Mouse (Mus musculus) heart, embryonic 11.5 days (tissue): Measurements from ENCODE around the gene Lsamp. TPM values are rescaled to one million over a fixed set of nuclear protein-coding genes. Genes with fewer than 3 reads are reported as not detected.

ENCODE experiments used
- ATAC-seq: fragments of 200-750 bp; cut with Nextera tagmentation; replicated peaks from 2 replicates; pipeline ENCODE4 v1.8.0; 2017; ENCODE audit warnings: moderate library complexity; ENCODE audit not compliant: insufficient number of reproducible peaks, low FRiP score, low TSS enrichment
- H3K27ac ChIP-seq: fragments of 300-500 bp; sonication (generic); 2 replicates; pipeline ENCODE4 v1.5.1; 2014; ENCODE audit warnings: mild to moderate bottlenecking, low read depth, low read length
- H3K27me3 ChIP-seq: fragments of 300-500 bp; sonication (generic); 2 replicates; pipeline ENCODE4 v1.6.1; 2014; ENCODE audit warnings: mild to moderate bottlenecking, low read length, mixed read lengths; ENCODE audit not compliant: control insufficient read depth, insufficient read depth
- H3K36me3 ChIP-seq: fragments of 300-500 bp; sonication (generic); 2 replicates; pipeline ENCODE4 v1.6.1; 2014; ENCODE audit warnings: mild to moderate bottlenecking, low read length, moderate library complexity, mixed read lengths; ENCODE audit not compliant: control insufficient read depth, insufficient read depth
- H3K4me1 ChIP-seq: fragments of 300-500 bp; sonication (generic); 2 replicates; pipeline ENCODE4 v1.6.1; 2014; ENCODE audit warnings: low read length; ENCODE audit not compliant: control insufficient read depth, insufficient read depth
- H3K4me2 ChIP-seq: fragments of 300-500 bp; sonication (generic); 2 replicates; pipeline ENCODE4 v1.6.1; 2014; ENCODE audit warnings: mild to moderate bottlenecking, moderate library complexity
- H3K4me3 ChIP-seq: fragments of 300-500 bp; sonication (generic); 2 replicates; pipeline ENCODE4 v1.5.1; 2014; ENCODE audit warnings: low read depth, low read length
- H3K9ac ChIP-seq: fragments of 300-500 bp; sonication (generic); 2 replicates; pipeline ENCODE4 v1.6.1; 2014; ENCODE audit warnings: mild to moderate bottlenecking, low read depth, low read length, moderate library complexity
- H3K9me3 ChIP-seq: fragments of 300-500 bp; sonication (generic); replicated peaks from 2 replicates; pipeline ENCODE4 v1.6.1; 2016; ENCODE audit warnings: low read length; ENCODE audit not compliant: control insufficient read depth
- WGBS: fragments of 180-500 bp; shearing (Covaris S2); extraction: QIAGEN DNeasy Blood & Tissue Kit; methylation state at CpG from one replicate; pipeline ENCODE4 v1.1.7; 2014; ENCODE audit not compliant: insufficient replicate concordance; 5-methylcytosine and 5-hydroxymethylcytosine counted together
- polyA plus RNA-seq: library from polyadenylated mRNA; unstranded; fragments of >200 nt; fragmentation: Nextera tagmentation; extraction: Ambion mirVana; gene quantifications from 2 replicates; pipeline ENCODE4 v1.2.1, GENCODE M21; 2014

Lsamp gene
- polyA plus RNA-seq, 1 experiment from 2014 or later: 1.2 TPM

GRCm38 (mm10) chr16:41701790-41702428 is 1717.7 kb downstream of the Lsamp start:
- no peak overlapping the region for H3K27ac ChIP-seq
- no peaks in the 10 kb centered on the region for H3K36me3 ChIP-seq
- H3K4me1 ChIP-seq: no peaks in the 10 kb centered on the region
- no peak for ATAC-seq
- no peaks in the 10 kb centered on the region for H3K27me3 ChIP-seq
- no peaks in the 10 kb centered on the region for H3K9me3 ChIP-seq
- H3K9ac ChIP-seq: no peak overlapping the region
- WGBS: 83% methylated on average over 5 of the region's 5 CpGs
- H3K4me3 ChIP-seq: no peak overlapping the region
- H3K4me2 ChIP-seq: no peak overlapping the region

GRCm38 (mm10) chr16:41728900-41729585 is 1744.9 kb downstream of the Lsamp start:
- H3K9me3 ChIP-seq: no peaks in the 10 kb centered on the region
- ATAC-seq: no peak
- no peak overlapping the region for H3K4me2 ChIP-seq
- WGBS: 87% methylated on average over 9 of the region's 9 CpGs
- H3K9ac ChIP-seq: no peak overlapping the region
- no peak overlapping the region for H3K27ac ChIP-seq
- H3K36me3 ChIP-seq: no peaks in the 10 kb centered on the region
- no peaks in the 10 kb centered on the region for H3K27me3 ChIP-seq
- H3K4me1 ChIP-seq: no peaks in the 10 kb centered on the region
- H3K4me3 ChIP-seq: no peak overlapping the region

GRCm38 (mm10) chr16:41729911-41730310 is 1745.8 kb downstream of the Lsamp start:
- Histone ChIP-seq H3K27me3 (no peaks in the 10 kb centered on the region), H3K36me3 (no peaks in the 10 kb centered on the region), H3K27ac (no peak overlapping the region), H3K4me3 (no peak overlapping the region), H3K4me2 (no peak overlapping the region), H3K4me1 (no peaks in the 10 kb centered on the region), H3K9me3 (no peaks in the 10 kb centered on the region), H3K9ac (no peak overlapping the region)
- WGBS: 85% methylated on average over 1 of the region's 1 CpGs
- no peak for ATAC-seq

GRCm38 (mm10) chr16:41745037-41745436 is 1760.9 kb downstream of the Lsamp start:
- no peak overlapping the region for H3K4me3 ChIP-seq
- no peak overlapping the region for H3K4me2 ChIP-seq
- H3K36me3 ChIP-seq: no peaks in the 10 kb centered on the region
- ATAC-seq: no peak
- H3K27ac ChIP-seq: no peak overlapping the region
- WGBS: 75% methylated on average over 4 of the region's 4 CpGs
- H3K9me3 ChIP-seq: no peaks in the 10 kb centered on the region
- no peaks in the 10 kb centered on the region for H3K27me3 ChIP-seq
- H3K9ac ChIP-seq: no peak overlapping the region
- H3K4me1 ChIP-seq: no peaks in the 10 kb centered on the region

DNA sequence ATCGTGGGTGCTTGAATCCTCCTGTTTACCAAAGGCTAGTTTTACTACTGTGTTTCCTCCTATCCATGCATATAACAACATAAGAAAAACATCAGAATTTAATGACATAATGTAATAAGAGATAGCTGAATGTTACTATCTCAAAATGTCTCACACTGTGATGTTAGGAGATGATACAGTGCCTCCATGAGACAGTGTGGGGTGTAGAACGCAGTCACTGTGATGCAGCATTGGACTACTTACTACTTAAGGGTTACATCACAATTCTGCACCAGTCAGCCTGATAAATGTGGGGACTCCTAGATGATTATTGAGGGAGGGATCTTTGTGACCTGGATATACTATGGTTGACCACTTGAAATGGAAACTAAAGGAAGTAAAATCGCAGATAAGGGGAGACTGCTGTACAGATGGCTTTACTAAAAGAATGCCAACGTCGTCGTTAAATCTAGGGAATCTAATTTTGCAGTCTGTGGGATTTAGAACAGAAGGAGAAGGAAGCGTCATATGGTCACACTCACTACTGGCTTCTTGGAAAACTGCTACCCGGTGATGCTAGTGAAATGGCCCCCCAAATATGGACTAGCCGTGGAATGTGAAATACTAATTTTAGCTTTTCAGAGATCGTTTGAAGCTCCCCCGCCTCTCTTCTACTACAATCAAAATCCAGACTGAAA is 1762.2 kb downstream of the Lsamp start:
- no peak for ATAC-seq
- no peak overlapping the region for H3K27ac ChIP-seq
- no peak overlapping the region for H3K4me2 ChIP-seq
- no peaks in the 10 kb centered on the region for H3K27me3 ChIP-seq
- H3K9me3 ChIP-seq: no peaks in the 10 kb centered on the region
- 72% methylated on average over 11 of the region's 11 CpGs for WGBS
- no peaks in the 10 kb centered on the region for H3K36me3 ChIP-seq
- no peaks in the 10 kb centered on the region for H3K4me1 ChIP-seq
- no peak overlapping the region for H3K9ac ChIP-seq
- no peak overlapping the region for H3K4me3 ChIP-seq

DNA sequence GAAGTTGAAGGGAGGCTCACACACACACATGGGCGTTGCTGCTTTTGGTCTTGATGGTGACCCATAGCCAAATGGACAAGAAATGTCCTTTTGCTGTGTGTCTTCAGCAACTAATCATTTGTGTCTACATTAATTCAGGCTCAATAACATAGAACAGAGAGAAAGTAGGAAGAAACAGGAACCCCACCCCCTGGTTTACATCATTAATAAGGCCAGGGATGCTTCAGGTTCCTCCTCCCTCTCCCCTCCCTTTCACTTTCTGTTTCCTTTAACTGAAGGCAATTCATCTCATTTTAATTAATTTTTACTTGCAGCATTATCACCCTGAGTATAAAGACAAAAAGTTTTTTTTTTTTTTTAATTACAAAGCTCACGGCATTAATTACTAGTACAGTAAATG is 1763.7 kb downstream of the Lsamp start:
- Histone ChIP-seq H3K27ac (no peak overlapping the region), H3K4me1 (no peaks in the 10 kb centered on the region), H3K27me3 (no peaks in the 10 kb centered on the region), H3K9me3 (no peaks in the 10 kb centered on the region), H3K36me3 (no peaks in the 10 kb centered on the region), H3K4me2 (no peak overlapping the region), H3K4me3 (no peak overlapping the region), H3K9ac (no peak overlapping the region)
- no peak for ATAC-seq
- 88% methylated on average over 2 of the region's 2 CpGs for WGBS

GRCm38 (mm10) chr16:41748759-41749158 is 1764.6 kb downstream of the Lsamp start:
- no peak for ATAC-seq
- WGBS: 85% methylated on average over 2 of the region's 2 CpGs
- Histone ChIP-seq H3K36me3 (no peaks in the 10 kb centered on the region), H3K4me3 (no peak overlapping the region), H3K9me3 (no peaks in the 10 kb centered on the region), H3K27ac (no peak overlapping the region), H3K4me1 (no peaks in the 10 kb centered on the region), H3K27me3 (no peaks in the 10 kb centered on the region), H3K4me2 (no peak overlapping the region), H3K9ac (no peak overlapping the region)

- no peak for ATAC-seq
- WGBS: 66% methylated on average over 6 of the region's 6 CpGs
- H3K9me3 ChIP-seq: no peaks in the 10 kb centered on the region
- no peaks in the 10 kb centered on the region for H3K27me3 ChIP-seq
- H3K4me3 ChIP-seq: no peak overlapping the region
- H3K4me1 ChIP-seq: no peaks in the 10 kb centered on the region
- H3K27ac ChIP-seq: no peak overlapping the region
- H3K36me3 ChIP-seq: no peaks in the 10 kb centered on the region
- H3K9ac ChIP-seq: no peak overlapping the region
- H3K4me2 ChIP-seq: no peak overlapping the region
Observed at GRCm38 (mm10) chr16:41764285-41764684, 1780.1 kb downstream of the Lsamp start.
